Mouse (Mus musculus): ENCODE measurements around the gene Tnfsf15. TPM values are rescaled to one million over a fixed set of nuclear protein-coding genes. Genes with fewer than 3 reads are reported as not detected.

Tnfsf15 gene
- total and polyA plus RNA-seq, 3 experiments: 63.3 to 127 (median 93.9) TPM

- H3K79me2 ChIP-seq (replicated peaks; ENCODE audit: control insufficient read depth, extremely low read depth, insufficient read depth, poor library complexity, severe bottlenecking): no peaks in the 10 kb centered on the region
- no peak for TF ChIP-seq E2F4 (IDR thresholded peaks at IDR 0.05; ENCODE audit: insufficient replicate concordance, low read depth, low read length)
- TF ChIP-seq MEF2A (IDR thresholded peaks at IDR 0.05; ENCODE audit: borderline replicate concordance, low read depth, low read length): no peak
- no peak for TF ChIP-seq USF2 (conservative IDR thresholded peaks at IDR 0.05; ENCODE audit: low read depth, low read length)
- no peak for TF ChIP-seq ETS1 (conservative IDR thresholded peaks at IDR 0.05; ENCODE audit: low read depth, low read length)
- TF ChIP-seq NELFE (IDR thresholded peaks at IDR 0.05; ENCODE audit: low read depth, low read length): no peak
- no peak for TF ChIP-seq ZNF384 (IDR thresholded peaks at IDR 0.05; ENCODE audit: low read depth, low read length)
- TF ChIP-seq EP300 (IDR thresholded peaks at IDR 0.05; ENCODE audit: low read length): no peak
- no peak for TF ChIP-seq ZMIZ1 (IDR thresholded peaks at IDR 0.05; ENCODE audit: low read depth, low read length)
- TF ChIP-seq UBTF (IDR thresholded peaks at IDR 0.05; ENCODE audit: low read depth, low read length): no peak
- no peak for TF ChIP-seq POLR2AphosphoS2 (IDR thresholded peaks at IDR 0.05; ENCODE audit: low read depth, low read length)
- no peak for TF ChIP-seq HCFC1 (IDR thresholded peaks at IDR 0.05; ENCODE audit: low read depth, low read length)
- TF ChIP-seq MAZ (IDR thresholded peaks at IDR 0.05; ENCODE audit: low read depth, low read length): no peak
- no peak for TF ChIP-seq KAT2A (IDR thresholded peaks at IDR 0.05; ENCODE audit: insufficient replicate concordance, low read length)
- TF ChIP-seq TCF12 (IDR thresholded peaks at IDR 0.05; ENCODE audit: low read depth, low read length): no peak
- H3K4me3 ChIP-seq (replicated peaks in 1 of 3; ENCODE audit: low read depth in 2 of 3, low read length in 2 of 3, poor library complexity in 1 of 3): no peak overlapping the region
- H3K27me3 ChIP-seq (replicated peaks): no peaks in the 10 kb centered on the region
- peaks cover 3% of the 10 kb centered on the region for H3K9me3 ChIP-seq (replicated peaks; ENCODE audit: low read length)
- no peak overlapping the region for H3K4me2 ChIP-seq (ENCODE audit: insufficient read depth, low read depth, poor library complexity, severe bottlenecking)
- no peaks in the 10 kb centered on the region for H3K36me3 ChIP-seq (replicated peaks in 1 of 2; ENCODE audit: control insufficient read depth in 1 of 2, insufficient read depth in 1 of 2, low read length in 1 of 2)
- in situ Hi-C loops (cut with MboI; ENCODE audit: low pct_ligation_motif_present, low pct_unique_long_range_greater_than_20kb, low sequenced_read_pairs): loop anchor here (10.0 kb wide), 2 partner anchors 48 to 262 kb away; no protein-coding TSS in a partner anchor
- peaks cover 0 to 16% of the 10 kb centered on the region in 2 experiments; a peak in 1 of 4 replicates for H3K4me1 ChIP-seq (ENCODE audit: control insufficient read depth in 1 of 2, insufficient read depth in 2 of 2)
- no peak overlapping the region for H3K27ac ChIP-seq (ENCODE audit: insufficient read depth, low read depth)
- DNase-seq (ENCODE audit: extremely low read depth): no peak
- dilution Hi-C loops (cut with MboI; ENCODE audit: extremely low pct_ligation_motif_present, extremely low pct_unique_long_range_greater_than_20kb, low sequenced_read_pairs): no loop called here
- no peak overlapping the region for H3K9ac ChIP-seq (ENCODE audit: insufficient read depth, low read depth)
These were observed 62.5 kb downstream of the Tnfsf15 start for GRCm38 (mm10) chr4:63682441-63682840.

- no peak for DNase-seq (ENCODE audit: extremely low read depth)
- in situ Hi-C loops (cut with MboI; ENCODE audit: low pct_ligation_motif_present, low pct_unique_long_range_greater_than_20kb, low sequenced_read_pairs) (loop anchor here (10.0 kb wide), 2 partner anchors 47 to 263 kb away; no protein-coding TSS in a partner anchor), dilution Hi-C loops (cut with MboI; ENCODE audit: extremely low pct_ligation_motif_present, extremely low pct_unique_long_range_greater_than_20kb, low sequenced_read_pairs) (no loop called here)
- TF ChIP-seq JUND (conservative IDR thresholded peaks at IDR 0.05; ENCODE audit: low read depth, low read length): no peak
- TF ChIP-seq UBTF (IDR thresholded peaks at IDR 0.05; ENCODE audit: low read depth, low read length): no peak
- no peak for TF ChIP-seq RCOR1 (conservative IDR thresholded peaks at IDR 0.05; ENCODE audit: low read depth, low read length)
- TF ChIP-seq MXI1 (IDR thresholded peaks at IDR 0.05; ENCODE audit: low read depth, low read length): no peak
- no peak for TF ChIP-seq MAX (IDR thresholded peaks at IDR 0.05; ENCODE audit: low read length)
- no peak for TF ChIP-seq SMC3 (IDR thresholded peaks at IDR 0.05; ENCODE audit: low read depth, low read length)
- TF ChIP-seq TBP (conservative IDR thresholded peaks at IDR 0.05; ENCODE audit: low read depth, low read length): no peak
- no peak for TF ChIP-seq USF2 (conservative IDR thresholded peaks at IDR 0.05; ENCODE audit: low read depth, low read length)
- TF ChIP-seq USF1 (IDR thresholded peaks at IDR 0.05; ENCODE audit: low read depth, low read length): no peak
- H3K4me3 ChIP-seq (replicated peaks in 1 of 3; ENCODE audit: low read depth in 2 of 3, low read length in 2 of 3, poor library complexity in 1 of 3): no peak overlapping the region
- H3K79me2 ChIP-seq (replicated peaks; ENCODE audit: control insufficient read depth, extremely low read depth, insufficient read depth, poor library complexity, severe bottlenecking): no peaks in the 10 kb centered on the region
- no peak overlapping the region for H3K27ac ChIP-seq (ENCODE audit: insufficient read depth, low read depth)
- H3K4me2 ChIP-seq (ENCODE audit: insufficient read depth, low read depth, poor library complexity, severe bottlenecking): no peak overlapping the region
- no peak overlapping the region for H3K9ac ChIP-seq (ENCODE audit: insufficient read depth, low read depth)
- H3K36me3 ChIP-seq (replicated peaks in 1 of 2; ENCODE audit: control insufficient read depth in 1 of 2, insufficient read depth in 1 of 2, low read length in 1 of 2): no peaks in the 10 kb centered on the region
- H3K9me3 ChIP-seq (replicated peaks; ENCODE audit: low read length): peaks cover 3% of the 10 kb centered on the region
- H3K27me3 ChIP-seq (replicated peaks): no peaks in the 10 kb centered on the region
- H3K4me1 ChIP-seq (ENCODE audit: control insufficient read depth in 1 of 2, insufficient read depth in 2 of 2): peaks cover 0 to 16% of the 10 kb centered on the region in 2 experiments; a peak in 1 of 4 replicates
These were observed 63.4 kb downstream of the Tnfsf15 start for GRCm38 (mm10) chr4:63681557-63681956.

Other genes with a start within 250 kb of the Tnfsf15 start
- gene Whrn, start 249.1 kb downstream of the Tnfsf15 start, total RNA-seq (2012; rRNA removed): 2.8 and 4.5 TPM in 2 replicates
- 0.72 and 0.99 TPM in 2 replicates for gene Whrn, start 249.1 kb downstream of the Tnfsf15 start, total RNA-seq (2014; rRNA removed)
- 9.4 and 9.6 TPM in 2 replicates for gene Whrn, start 249.1 kb downstream of the Tnfsf15 start, polyA plus RNA-seq (2012; ENCODE audit: insufficient read length, low read depth)
- gene Atp6v1g1, start 200.3 kb downstream of the Tnfsf15 start, total RNA-seq (2012; rRNA removed): 70.4 and 78.7 TPM in 2 replicates
- gene Atp6v1g1, start 200.3 kb downstream of the Tnfsf15 start, total RNA-seq (2014; rRNA removed): 143 and 154 TPM in 2 replicates
- 95.1 and 111 TPM in 2 replicates for gene Atp6v1g1, start 200.3 kb downstream of the Tnfsf15 start, polyA plus RNA-seq (2012; ENCODE audit: insufficient read length, low read depth)
- gene Tmem268, start 186.3 kb downstream of the Tnfsf15 start, total RNA-seq (2012; rRNA removed): 9.4 TPM in 2 replicates
- gene Tmem268, start 186.3 kb downstream of the Tnfsf15 start, total RNA-seq (2014; rRNA removed): 8.3 and 9.9 TPM in 2 replicates
- 10.5 and 11.1 TPM in 2 replicates for gene Tmem268, start 186.3 kb downstream of the Tnfsf15 start, polyA plus RNA-seq (2012; ENCODE audit: insufficient read length, low read depth)
- gene Gm11213, start 139.9 kb downstream of the Tnfsf15 start, total RNA-seq (2012; rRNA removed): not detected in 2 replicates
- gene Gm11213, start 139.9 kb downstream of the Tnfsf15 start, total RNA-seq (2014; rRNA removed): not detected in 2 replicates
- gene Gm11213, start 139.9 kb downstream of the Tnfsf15 start, polyA plus RNA-seq (2012; ENCODE audit: insufficient read length, low read depth): not detected in 2 replicates
- gene Tex48, start 122.7 kb downstream of the Tnfsf15 start, total RNA-seq (2012; rRNA removed): not detected in 2 replicates
- not detected in 2 replicates for gene Tex48, start 122.7 kb downstream of the Tnfsf15 start, total RNA-seq (2014; rRNA removed)
- not detected in 2 replicates for gene Tex48, start 122.7 kb downstream of the Tnfsf15 start, polyA plus RNA-seq (2012; ENCODE audit: insufficient read length, low read depth)
- gene Gm11214, start 81.7 kb downstream of the Tnfsf15 start, total RNA-seq (2012; rRNA removed): not detected in 2 replicates
- not detected in 2 replicates for gene Gm11214, start 81.7 kb downstream of the Tnfsf15 start, total RNA-seq (2014; rRNA removed)
- gene Gm11214, start 81.7 kb downstream of the Tnfsf15 start, polyA plus RNA-seq (2012; ENCODE audit: insufficient read length, low read depth): 0.67 and 0.72 TPM in 2 replicates
- gene Tnfsf8, start 116.2 kb upstream of the Tnfsf15 start, total RNA-seq (2012; rRNA removed): 15.6 and 22.8 TPM in 2 replicates
- 67.9 and 72.5 TPM in 2 replicates for gene Tnfsf8, start 116.2 kb upstream of the Tnfsf15 start, total RNA-seq (2014; rRNA removed)
- gene Tnfsf8, start 116.2 kb upstream of the Tnfsf15 start, polyA plus RNA-seq (2012; ENCODE audit: insufficient read length, low read depth): 19.4 and 19.8 TPM in 2 replicates

Measured in CH12.LX (cell line).